Mouse (Mus musculus): ENCODE data around the gene Dpp6. TPM values are rescaled to one million over a fixed set of nuclear protein-coding genes. Genes with fewer than 3 reads are reported as not detected.

The Dpp6 gene
- polyA plus RNA-seq, 1 experiment from 2014 or later, result not detected

DNA sequence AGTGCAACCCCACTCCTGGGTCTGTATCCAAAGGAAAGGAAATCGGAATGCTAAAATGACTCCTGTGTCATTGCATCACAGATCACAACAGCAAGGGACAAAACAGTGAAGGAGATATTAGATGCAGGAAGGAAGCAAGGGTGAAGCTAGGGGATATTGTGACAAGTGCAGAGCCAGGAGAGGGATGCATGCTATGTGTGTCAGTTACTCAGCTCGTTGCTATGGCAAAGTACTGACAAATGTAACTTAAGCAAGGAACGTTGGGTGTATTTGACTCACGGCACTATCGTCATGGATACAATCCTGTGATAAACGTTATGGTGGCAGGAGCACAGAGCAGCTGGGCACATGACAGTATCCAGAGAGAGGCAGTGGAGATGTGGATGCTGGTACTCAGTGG is 839.1 kb downstream of the Dpp6 start:
- Histone ChIP-seq H3K36me3 (ENCODE audit: inconsistent target) (no peaks in the 10 kb centered on the region), H3K4me3 (ENCODE audit: inconsistent target) (no peak overlapping the region), H3K27ac (no peak overlapping the region), H3K79me2 (ENCODE audit: inconsistent target) (no peaks in the 10 kb centered on the region)
- 82% methylated on average over 6 of the region's 6 CpGs for WGBS (ENCODE audit: missing documents)

DNA sequence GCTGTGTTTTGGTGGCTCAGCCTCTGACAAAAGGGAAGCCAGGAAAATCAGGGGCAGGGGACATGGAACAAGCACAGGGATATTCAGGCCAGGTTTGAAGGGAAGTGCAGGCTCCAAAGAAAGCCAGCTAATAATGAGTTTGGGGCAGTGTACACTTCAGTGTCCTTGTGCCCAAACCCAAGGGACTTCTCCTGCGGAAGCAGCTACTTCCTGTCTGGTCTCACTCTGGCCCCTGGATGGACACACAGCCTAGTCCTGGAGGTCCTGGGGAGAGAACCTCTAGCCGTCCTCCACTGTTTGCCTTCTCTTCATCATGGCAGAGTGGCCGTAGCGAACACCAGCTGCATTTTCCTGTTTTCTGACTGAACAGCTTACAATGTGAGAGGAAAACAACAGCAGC is 840.7 kb downstream of the Dpp6 start:
- WGBS (ENCODE audit: missing documents), result 44% methylated on average over 4 of the region's 4 CpGs
- Histone ChIP-seq H3K36me3 (ENCODE audit: inconsistent target) (no peaks in the 10 kb centered on the region), H3K79me2 (ENCODE audit: inconsistent target) (no peaks in the 10 kb centered on the region), H3K27ac (no peak overlapping the region), H3K4me3 (ENCODE audit: inconsistent target) (no peak overlapping the region)

DNA sequence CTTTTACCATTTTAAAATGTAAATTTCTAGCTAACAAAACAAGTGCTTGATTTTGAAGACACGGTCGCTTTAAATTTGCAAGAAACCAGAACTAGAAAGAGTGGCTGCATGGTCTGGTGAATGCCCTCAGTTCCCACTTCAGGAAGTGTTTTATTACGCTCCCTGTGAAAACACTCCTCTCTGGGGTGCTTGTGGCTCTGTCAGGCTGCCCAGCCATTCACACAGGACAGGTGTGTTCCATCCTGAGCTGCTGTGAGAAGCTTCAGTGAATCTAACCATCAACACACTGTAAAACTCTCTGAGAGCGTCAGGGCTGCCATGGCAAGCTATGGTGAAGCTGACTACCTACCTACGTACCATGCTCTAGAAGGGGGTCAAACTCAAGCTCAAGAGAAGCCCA is 841.2 kb downstream of the Dpp6 start:
- H3K4me3 ChIP-seq (ENCODE audit: inconsistent target), result no peak overlapping the region
- H3K79me2 ChIP-seq (ENCODE audit: inconsistent target), result no peaks in the 10 kb centered on the region
- 48% methylated on average over 5 of the region's 5 CpGs for WGBS (ENCODE audit: missing documents)
- H3K36me3 ChIP-seq (ENCODE audit: inconsistent target), result no peaks in the 10 kb centered on the region
- no peak overlapping the region for H3K27ac ChIP-seq

DNA sequence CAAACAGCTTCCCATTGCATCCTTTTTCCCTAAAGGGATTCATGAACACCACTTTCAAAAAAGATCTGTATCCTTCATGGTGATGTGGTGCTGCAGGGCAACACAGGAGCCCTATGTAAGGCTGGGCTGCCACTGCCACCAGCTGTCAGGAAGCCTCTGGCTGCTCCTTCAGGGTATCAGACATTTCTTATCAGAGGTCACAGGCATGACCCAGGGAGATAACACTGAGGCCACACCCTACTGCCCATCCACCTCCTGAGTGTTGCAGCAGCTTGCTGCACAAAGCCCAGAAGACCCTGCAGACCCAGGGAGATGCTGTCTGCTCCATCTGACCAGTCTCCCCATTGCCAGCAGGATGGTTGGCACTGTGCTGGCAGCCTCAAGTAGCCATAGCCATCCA is 841.6 kb downstream of the Dpp6 start:
- Histone ChIP-seq H3K27ac (no peak overlapping the region), H3K4me3 (ENCODE audit: inconsistent target) (no peak overlapping the region), H3K36me3 (ENCODE audit: inconsistent target) (no peaks in the 10 kb centered on the region), H3K79me2 (ENCODE audit: inconsistent target) (no peaks in the 10 kb centered on the region)

DNA sequence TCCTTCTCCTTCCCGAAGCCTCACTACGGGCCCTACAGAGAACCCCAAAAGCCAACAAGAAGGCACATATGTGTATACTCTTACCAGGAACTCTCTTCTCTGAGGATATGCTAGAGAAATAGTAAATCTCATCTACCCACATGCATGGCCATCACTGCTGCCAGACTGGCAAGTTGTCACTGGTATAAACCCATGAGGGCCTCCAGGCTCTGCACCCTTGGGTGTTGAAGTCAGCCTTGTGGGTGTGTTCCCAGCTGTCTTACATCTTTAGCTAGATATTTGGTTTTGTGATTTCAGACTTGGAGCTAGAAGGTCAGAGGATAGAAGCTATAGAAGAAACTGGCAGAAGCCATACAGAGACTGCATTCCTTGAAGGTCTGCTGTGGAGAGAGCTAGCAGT is 842.0 kb downstream of the Dpp6 start:
- WGBS (ENCODE audit: missing documents), result 88% methylated on average over 2 of the region's 2 CpGs
- Histone ChIP-seq H3K36me3 (ENCODE audit: inconsistent target) (no peaks in the 10 kb centered on the region), H3K79me2 (ENCODE audit: inconsistent target) (no peaks in the 10 kb centered on the region), H3K4me3 (ENCODE audit: inconsistent target) (no peak overlapping the region), H3K27ac (no peak overlapping the region)

DNA sequence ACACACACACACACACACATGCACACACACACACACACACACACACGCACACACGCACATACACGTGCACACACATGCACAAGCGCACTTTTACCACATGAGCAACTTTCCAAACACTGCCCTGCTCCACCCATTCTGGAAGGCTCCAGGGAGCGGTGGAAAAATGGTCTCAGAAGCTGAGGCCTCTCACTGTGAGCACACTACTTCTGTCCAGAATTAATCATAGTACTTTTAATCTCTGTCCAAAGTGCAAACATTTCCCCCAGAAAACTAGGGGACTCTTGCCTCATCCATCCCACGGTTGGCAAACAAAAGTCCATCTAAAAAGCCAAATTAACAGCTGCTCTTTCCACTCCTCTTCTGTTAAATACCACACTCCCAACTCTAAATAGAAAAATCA is 842.8 kb downstream of the Dpp6 start:
- no peak overlapping the region for H3K27ac ChIP-seq
- H3K79me2 ChIP-seq (ENCODE audit: inconsistent target), result no peaks in the 10 kb centered on the region
- no peak overlapping the region for H3K4me3 ChIP-seq (ENCODE audit: inconsistent target)
- 90% methylated on average over 6 of the region's 6 CpGs for WGBS (ENCODE audit: missing documents)
- H3K36me3 ChIP-seq (ENCODE audit: inconsistent target), result no peaks in the 10 kb centered on the region

DNA sequence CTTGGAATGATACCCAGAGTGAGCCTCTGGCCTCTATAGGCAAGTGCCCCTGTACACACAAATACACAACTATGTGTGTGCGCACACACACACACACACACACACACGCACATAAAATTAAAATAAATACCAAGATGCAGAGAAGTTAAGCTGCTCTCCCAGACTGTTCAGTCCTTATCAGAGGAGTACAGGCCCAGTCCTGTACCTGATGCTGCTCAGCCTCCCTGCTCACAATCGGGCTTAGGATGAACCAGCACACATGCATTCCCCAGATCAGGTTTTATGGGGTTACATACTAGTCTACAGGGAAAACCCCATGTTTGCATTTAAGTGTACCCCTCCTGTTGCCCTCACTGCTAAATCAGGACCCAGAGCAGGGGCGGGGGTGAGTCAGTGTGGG is 847.1 kb downstream of the Dpp6 start:
- Histone ChIP-seq H3K27ac (no peak overlapping the region), H3K4me3 (ENCODE audit: inconsistent target) (no peak overlapping the region), H3K79me2 (ENCODE audit: inconsistent target) (no peaks in the 10 kb centered on the region), H3K36me3 (ENCODE audit: inconsistent target) (no peaks in the 10 kb centered on the region)
- WGBS (ENCODE audit: missing documents), result 92% methylated on average over 4 of the region's 4 CpGs

DNA sequence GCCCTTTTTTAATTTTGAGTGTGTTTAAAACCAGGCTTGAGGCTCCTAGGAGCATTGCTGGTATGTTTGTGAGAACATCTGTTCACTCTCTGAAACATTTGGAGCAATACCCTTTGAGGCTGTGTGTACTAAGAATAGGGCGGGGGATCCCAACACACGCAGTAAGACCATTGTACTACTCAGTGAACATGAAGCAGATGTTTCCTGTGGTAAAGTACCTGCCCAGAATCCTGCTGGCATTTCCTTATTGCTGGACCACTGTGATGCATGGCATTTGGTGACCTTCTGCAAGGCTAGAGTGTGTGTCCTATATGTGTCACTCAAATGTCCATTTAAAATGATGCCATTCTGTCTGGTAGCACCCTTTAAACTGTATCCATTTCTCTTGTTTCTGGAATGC is 854.5 kb downstream of the Dpp6 start:
- H3K27ac ChIP-seq, result no peak overlapping the region
- no peaks in the 10 kb centered on the region for H3K79me2 ChIP-seq (ENCODE audit: inconsistent target)
- WGBS (ENCODE audit: missing documents), result 18% methylated on average over 2 of the region's 2 CpGs
- H3K36me3 ChIP-seq (ENCODE audit: inconsistent target), result no peaks in the 10 kb centered on the region
- H3K4me3 ChIP-seq (ENCODE audit: inconsistent target), result no peak overlapping the region

DNA sequence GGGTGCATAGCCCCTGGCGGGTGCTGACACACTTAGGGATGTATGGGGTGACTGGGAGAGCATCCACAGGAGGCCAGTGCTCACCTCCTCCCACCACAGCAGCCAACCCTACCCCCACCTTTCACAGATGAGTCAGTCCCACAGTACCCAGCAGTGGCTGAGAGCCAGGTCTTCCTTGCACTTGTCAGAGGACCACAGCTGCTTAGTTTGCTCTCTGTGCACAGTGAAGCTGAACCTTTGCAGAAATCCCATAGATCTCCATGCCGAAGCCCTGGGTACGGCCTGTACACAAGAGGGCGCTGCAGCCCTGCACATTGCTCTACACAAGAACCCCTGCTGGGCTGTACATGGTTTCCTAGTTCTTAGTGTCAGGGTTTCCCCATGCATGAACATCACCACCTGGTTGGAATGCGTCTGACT is 860.3 kb downstream of the Dpp6 start:
- 62% methylated on average over 5 of the region's 5 CpGs for WGBS (ENCODE audit: missing documents)
- Histone ChIP-seq H3K27ac (no peak overlapping the region), H3K4me3 (ENCODE audit: inconsistent target) (no peak overlapping the region), H3K79me2 (ENCODE audit: inconsistent target) (no peaks in the 10 kb centered on the region), H3K36me3 (ENCODE audit: inconsistent target) (no peaks in the 10 kb centered on the region)

DNA sequence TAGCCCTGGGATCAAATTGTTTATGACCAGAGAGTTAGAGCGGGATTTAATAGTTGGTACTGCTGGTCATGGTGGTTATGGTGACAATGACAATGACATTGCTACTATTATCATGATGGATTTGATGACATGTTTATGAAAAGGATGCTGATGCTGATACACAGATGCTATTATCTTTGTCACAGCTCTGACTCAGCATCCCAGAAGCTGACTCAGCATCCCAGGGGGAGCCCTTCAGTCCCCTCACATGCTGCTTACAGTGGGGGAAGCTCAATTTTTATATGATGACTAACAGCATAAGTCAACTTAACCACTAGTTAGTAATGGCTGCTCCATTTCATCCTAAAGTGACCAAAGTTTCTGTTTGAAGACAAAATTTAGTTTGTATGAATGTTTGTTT is 862.1 kb downstream of the Dpp6 start:
- Histone ChIP-seq H3K79me2 (ENCODE audit: inconsistent target) (no peaks in the 10 kb centered on the region), H3K27ac (no peak overlapping the region), H3K4me3 (ENCODE audit: inconsistent target) (no peak overlapping the region), H3K36me3 (ENCODE audit: inconsistent target) (no peaks in the 10 kb centered on the region)
- 100% methylated on average over 1 of the region's 1 CpGs for WGBS (ENCODE audit: missing documents)

DNA sequence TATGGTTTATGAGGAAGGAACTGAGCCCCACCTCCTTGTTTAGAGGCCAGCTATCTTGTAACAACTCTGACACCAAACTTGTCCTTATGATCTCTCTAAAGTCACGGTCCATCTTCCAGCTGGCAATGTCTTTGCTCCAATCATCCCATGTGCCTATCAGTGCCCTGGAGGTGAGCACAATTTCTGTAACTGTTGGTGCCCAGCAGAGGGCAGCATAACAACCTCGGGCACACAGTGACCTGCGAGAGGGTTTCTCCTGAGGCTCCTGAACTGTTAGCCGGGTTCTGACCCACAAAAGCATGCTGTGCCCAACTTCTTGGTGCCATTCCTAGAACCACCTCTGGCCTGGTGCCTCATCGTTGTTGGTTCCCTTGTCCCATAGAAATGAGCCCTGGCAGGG is 863.5 kb downstream of the Dpp6 start:
- no peaks in the 10 kb centered on the region for H3K36me3 ChIP-seq (ENCODE audit: inconsistent target)
- no peak overlapping the region for H3K4me3 ChIP-seq (ENCODE audit: inconsistent target)
- no peaks in the 10 kb centered on the region for H3K79me2 ChIP-seq (ENCODE audit: inconsistent target)
- H3K27ac ChIP-seq, result no peak overlapping the region
- WGBS (ENCODE audit: missing documents), result 31% methylated on average over 5 of the region's 5 CpGs

DNA sequence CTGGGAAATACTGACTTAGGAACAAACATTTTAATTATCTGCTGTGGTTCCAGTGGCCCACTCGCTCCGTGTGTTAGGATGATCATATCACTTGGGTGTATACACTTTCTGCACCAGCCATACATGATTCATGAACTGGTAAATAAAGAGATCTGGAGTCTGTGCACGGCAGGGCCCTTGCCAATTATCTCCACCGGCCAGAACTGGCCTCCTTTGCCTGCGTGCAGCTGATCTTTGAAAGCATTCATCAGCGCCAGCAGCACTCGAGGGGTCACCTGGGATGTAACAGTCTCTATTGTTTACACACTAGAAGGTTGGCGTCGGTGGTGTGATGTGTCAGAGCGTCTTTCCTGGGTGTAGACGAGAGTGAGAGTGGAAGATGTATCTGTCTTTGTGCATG is 868.2 kb downstream of the Dpp6 start:
- 85% methylated on average over 11 of the region's 11 CpGs for WGBS (ENCODE audit: missing documents)
- no peaks in the 10 kb centered on the region for H3K36me3 ChIP-seq (ENCODE audit: inconsistent target)
- H3K4me3 ChIP-seq (ENCODE audit: inconsistent target), result no peak overlapping the region
- no peak overlapping the region for H3K27ac ChIP-seq
- H3K79me2 ChIP-seq (ENCODE audit: inconsistent target), result no peaks in the 10 kb centered on the region

DNA sequence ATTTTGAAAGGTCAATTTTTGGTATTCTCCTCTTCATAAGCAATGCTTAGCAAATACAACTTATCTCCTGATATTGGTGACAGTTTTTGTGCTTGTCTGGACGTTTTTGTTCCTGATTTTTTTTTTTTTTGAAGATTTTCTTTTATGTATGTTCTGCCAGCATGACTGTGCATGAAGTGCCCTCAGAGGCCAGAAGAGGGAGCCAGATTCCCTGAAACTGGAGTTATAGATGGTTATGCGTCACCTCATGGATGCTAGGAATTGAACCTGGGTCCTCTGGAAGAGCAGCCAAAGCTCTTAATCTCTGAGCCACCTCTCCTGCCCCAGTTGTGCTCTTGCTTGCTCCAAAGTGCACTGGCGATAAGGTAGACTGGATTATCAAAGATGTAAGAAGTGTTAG is 868.9 kb downstream of the Dpp6 start:
- 64% methylated on average over 3 of the region's 3 CpGs for WGBS (ENCODE audit: missing documents)
- H3K4me3 ChIP-seq (ENCODE audit: inconsistent target), result no peak overlapping the region
- H3K79me2 ChIP-seq (ENCODE audit: inconsistent target), result no peaks in the 10 kb centered on the region
- H3K27ac ChIP-seq, result no peak overlapping the region
- H3K36me3 ChIP-seq (ENCODE audit: inconsistent target), result no peaks in the 10 kb centered on the region

DNA sequence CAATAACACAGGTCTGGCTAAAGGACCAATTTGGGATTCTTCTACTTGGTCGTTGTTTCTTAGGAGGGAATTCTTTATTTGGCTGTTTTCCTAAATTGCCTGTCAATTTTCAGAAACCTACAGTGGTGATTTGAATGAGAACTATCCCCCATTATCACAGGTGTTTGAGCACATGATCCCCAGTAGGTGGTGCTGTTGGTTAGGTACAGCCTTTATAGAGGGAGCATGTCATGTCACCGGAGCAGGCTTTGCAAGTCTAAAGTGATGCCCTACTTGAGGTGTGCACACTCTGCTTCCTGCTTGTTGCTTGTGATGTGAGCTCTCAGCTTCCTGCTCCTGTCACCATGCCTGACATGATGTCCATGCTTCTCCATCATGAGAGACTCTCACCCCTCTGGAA is 870.3 kb downstream of the Dpp6 start:
- H3K79me2 ChIP-seq (ENCODE audit: inconsistent target), result no peaks in the 10 kb centered on the region
- no peak overlapping the region for H3K4me3 ChIP-seq (ENCODE audit: inconsistent target)
- no peaks in the 10 kb centered on the region for H3K36me3 ChIP-seq (ENCODE audit: inconsistent target)
- 71% methylated on average over 2 of the region's 2 CpGs for WGBS (ENCODE audit: missing documents)
- no peak overlapping the region for H3K27ac ChIP-seq

DNA sequence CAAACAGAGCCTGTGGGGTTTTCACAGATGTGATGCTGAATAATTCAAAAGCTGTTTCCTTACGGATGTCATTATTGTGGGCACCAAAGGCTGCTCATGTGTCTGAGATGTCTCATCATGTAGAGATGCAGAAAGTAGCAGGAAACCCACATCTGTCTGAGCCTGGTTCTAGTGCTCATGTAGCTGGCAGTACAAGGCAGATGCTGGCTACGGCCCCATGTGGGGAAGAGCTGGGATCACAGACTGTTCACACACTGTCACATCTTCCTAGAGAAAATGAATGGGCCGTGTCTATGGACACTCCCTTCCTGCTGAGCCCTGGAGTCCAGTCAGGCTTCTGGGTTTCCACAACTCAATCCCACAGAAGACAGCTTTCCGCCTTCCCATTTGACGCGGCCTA is 885.5 kb downstream of the Dpp6 start:
- H3K36me3 ChIP-seq (ENCODE audit: inconsistent target), result no peaks in the 10 kb centered on the region
- 93% methylated on average over 6 of the region's 6 CpGs for WGBS (ENCODE audit: missing documents)
- no peak overlapping the region for H3K27ac ChIP-seq
- no peak overlapping the region for H3K4me3 ChIP-seq (ENCODE audit: inconsistent target)
- no peaks in the 10 kb centered on the region for H3K79me2 ChIP-seq (ENCODE audit: inconsistent target)

DNA sequence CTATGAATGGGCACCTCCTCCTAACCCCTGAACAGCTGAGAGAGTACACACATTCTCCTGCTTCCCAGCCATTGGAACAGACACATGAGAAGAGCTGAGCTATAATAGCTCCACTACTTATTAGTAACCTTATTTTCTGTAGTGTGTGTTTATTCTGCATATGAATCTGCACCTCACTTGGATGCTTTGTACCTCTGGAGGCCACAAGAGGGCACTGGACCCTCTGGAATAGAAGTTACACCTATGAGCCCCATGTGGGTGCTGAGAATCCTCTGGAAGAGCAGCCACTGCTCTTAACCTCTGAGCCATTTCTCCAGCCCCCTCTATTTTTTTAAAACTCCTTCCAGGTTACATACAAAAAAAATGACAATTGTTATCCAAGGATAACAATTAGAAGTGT is 888.0 kb downstream of the Dpp6 start:
- Histone ChIP-seq H3K36me3 (ENCODE audit: inconsistent target) (no peaks in the 10 kb centered on the region), H3K4me3 (ENCODE audit: inconsistent target) (no peak overlapping the region), H3K27ac (no peak overlapping the region), H3K79me2 (ENCODE audit: inconsistent target) (no peaks in the 10 kb centered on the region)

DNA sequence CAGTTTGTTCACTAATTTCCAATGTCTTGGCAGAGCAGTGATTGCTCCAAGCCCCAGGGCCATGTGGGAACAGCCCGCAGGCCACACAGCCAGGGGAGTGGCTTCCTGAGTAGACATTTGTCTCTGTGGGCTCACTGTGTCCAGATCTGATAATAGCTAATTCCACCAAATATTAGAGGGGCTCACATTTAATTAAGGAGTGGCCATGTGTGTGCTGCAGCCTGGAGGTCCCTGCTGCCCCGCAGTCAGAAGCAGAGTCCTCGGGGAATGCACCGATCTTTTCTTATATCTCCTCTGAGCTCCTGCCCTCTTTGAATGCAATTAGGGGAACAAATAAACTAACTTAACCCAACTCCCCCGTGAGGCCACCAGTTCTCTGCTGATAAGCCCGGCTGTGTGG is 889.5 kb downstream of the Dpp6 start:
- H3K4me3 ChIP-seq (ENCODE audit: inconsistent target), result no peak overlapping the region
- 84% methylated on average over 6 of the region's 6 CpGs for WGBS (ENCODE audit: missing documents)
- H3K27ac ChIP-seq, result no peak overlapping the region
- no peaks in the 10 kb centered on the region for H3K36me3 ChIP-seq (ENCODE audit: inconsistent target)
- no peaks in the 10 kb centered on the region for H3K79me2 ChIP-seq (ENCODE audit: inconsistent target)
